9 mouse cellular contexts compared by ENCODE assay signal in the genomic region with DNA sequence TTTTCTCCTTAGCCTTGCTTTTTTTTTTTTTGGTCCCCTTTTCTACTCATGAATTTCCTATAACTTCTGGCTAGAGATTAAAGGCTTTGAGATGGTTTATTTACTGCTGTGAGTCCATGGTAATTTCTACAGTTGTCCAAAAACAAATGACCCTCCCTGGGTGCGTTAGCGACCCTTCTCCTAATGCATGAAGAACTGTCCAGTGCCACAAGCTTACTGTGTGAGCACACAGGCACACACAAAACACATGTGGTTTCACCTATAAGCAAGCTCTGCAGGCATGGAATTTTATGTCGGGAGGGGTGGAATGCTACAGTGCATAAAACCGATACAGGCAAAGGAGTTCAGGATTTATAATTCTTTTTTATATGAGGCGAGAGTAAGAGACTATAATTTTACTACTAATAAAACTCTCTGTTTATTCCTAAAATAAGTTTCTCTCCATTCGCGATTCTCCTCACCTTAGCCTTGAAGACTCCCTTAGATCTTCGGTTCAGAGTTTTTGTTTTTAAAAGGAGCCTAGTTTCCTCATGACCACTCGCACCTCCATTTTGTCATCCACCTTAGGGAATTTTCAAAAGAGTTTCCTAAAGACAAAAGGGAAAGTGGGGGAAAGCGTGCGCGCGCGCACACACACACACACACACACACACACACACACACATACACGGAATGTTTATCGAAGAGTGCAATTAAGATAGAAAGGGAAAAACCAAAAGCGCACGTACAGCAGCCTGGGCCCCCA. TPM values are rescaled to one million over a fixed set of nuclear protein-coding genes. Genes with fewer than 3 reads are reported as not detected.
DNase-seq lines count a peak whose midpoint lies in the region; ATAC-seq lines count a peak whose summit lies in the region.
"Had no signal": no experiment of that assay in that cellular context is flagged by ENCODE, and none has a peak within 500 bp of the region (broad histone marks: within the 10 kb centered on the region; RNA-seq: fewer than 3 reads in every experiment).

No protein-coding gene starts in this region.

- peak overlapping the region; percentile 57 for H3K4me2 ChIP-seq in lung, embryonic 16.5 days (ENCODE audit: low read depth, low read length)
- peak overlapping the region; percentile 38 for H3K4me2 ChIP-seq in forebrain, embryonic 14.5 days (ENCODE audit: low read length)
- H3K4me2 ChIP-seq in stomach, embryonic 14.5 days (replicated peaks; ENCODE audit: low read depth, low read length), result peak overlapping the region; percentile 42

- intact Hi-C loops in left cerebral cortex, postnatal 4 days (cut with DNase I), result no loop called here

- no peaks in the 10 kb centered on the region for H3K36me3 ChIP-seq in lung, embryonic 16.5 days (ENCODE audit: control insufficient read depth, insufficient read depth, low read length)
- H3K36me3 ChIP-seq in forebrain, embryonic 14.5 days (ENCODE audit: control insufficient read depth, insufficient read depth, low read length), result no peaks in the 10 kb centered on the region
- no peaks in the 10 kb centered on the region for H3K36me3 ChIP-seq in stomach, embryonic 14.5 days (ENCODE audit: control insufficient read depth, insufficient read depth, low read length)

- H3K4me3 ChIP-seq in lung, embryonic 16.5 days (ENCODE audit: low read length), result peak overlapping the region; percentile 41
- peak overlapping the region; percentile 17 for H3K4me3 ChIP-seq in forebrain, embryonic 14.5 days (ENCODE audit: low read depth, low read length)
- peak overlapping the region; percentile 25; the same call in 1 of the 2 replicates for H3K4me3 ChIP-seq in stomach, embryonic 14.5 days (ENCODE audit: low read depth, low read length)

- no peak for ATAC-seq in lung, embryonic 16.5 days (ENCODE audit: low read depth)
- ATAC-seq in forebrain, embryonic 14.5 days, result no peak
- ATAC-seq in stomach, embryonic 14.5 days (ENCODE audit: insufficient number of reproducible peaks, insufficient read depth, low FRiP score, low read depth), result no peak
- no peak for ATAC-seq in frontal cortex, adult (ENCODE audit: low TSS enrichment)

- H3K27ac ChIP-seq in lung, embryonic 16.5 days (ENCODE audit: low read length), result no peak overlapping the region
- H3K27ac ChIP-seq in forebrain, embryonic 14.5 days (ENCODE audit: low read depth, low read length), result no peak overlapping the region
- H3K27ac ChIP-seq in stomach, embryonic 14.5 days (ENCODE audit: low read length), result no peak overlapping the region

- DNase-seq in lung, postnatal 36 days, result no peak
- no peak for DNase-seq in forebrain, embryonic 14.5 days (ENCODE audit: low spot score)
- DNase-seq in liver (peak; percentile 1), MN1 (ENCODE audit: low spot score) (no peak)
- DNase-seq in left cerebral cortex, postnatal 4 days, result no peak
- DNase-seq: right cerebral cortex, postnatal 14 days had no signal

- peaks cover 74% of the 10 kb centered on the region for H3K27me3 ChIP-seq in lung, embryonic 16.5 days (ENCODE audit: control insufficient read depth, insufficient read depth, low read depth, low read length)
- H3K27me3 ChIP-seq in forebrain, embryonic 14.5 days (replicated peaks; ENCODE audit: control insufficient read depth, insufficient read depth, low read length), result peaks cover 62% of the 10 kb centered on the region
- H3K27me3 ChIP-seq in stomach, embryonic 14.5 days (ENCODE audit: control insufficient read depth, insufficient read depth, low read length), result peaks cover 63% of the 10 kb centered on the region

- 3% methylated on average over 18 of the region's 18 CpGs for WGBS in lung, embryonic 16.5 days
- WGBS in forebrain, embryonic 14.5 days, result under 1% methylated on average over 18 of the region's 18 CpGs
- 2% methylated on average over 18 of the region's 18 CpGs for WGBS in stomach, embryonic 14.5 days

- peaks cover 5% of the 10 kb centered on the region; the same call in 1 of the 2 replicates for H3K4me1 ChIP-seq in lung, embryonic 16.5 days (replicated peaks; ENCODE audit: control insufficient read depth, insufficient read depth, low read length)
- no peaks in the 10 kb centered on the region for H3K4me1 ChIP-seq in forebrain, embryonic 14.5 days (ENCODE audit: control insufficient read depth, insufficient read depth, low read length)
- H3K4me1 ChIP-seq in stomach, embryonic 14.5 days (ENCODE audit: control insufficient read depth, insufficient read depth, low read length), result 0 out of 2 replicates have a peak, but pooled peaks cover 6% of the 10 kb centered on the region

- no peak overlapping the region for H3K9ac ChIP-seq in lung, embryonic 16.5 days (ENCODE audit: low read length)
- no peak overlapping the region for H3K9ac ChIP-seq in forebrain, embryonic 14.5 days (ENCODE audit: low read length)
- H3K9ac ChIP-seq in stomach, embryonic 14.5 days (replicated peaks; ENCODE audit: low read depth, low read length), result no peak overlapping the region

- H3K9me3 ChIP-seq in lung, embryonic 16.5 days (ENCODE audit: control insufficient read depth, low read length), result no peaks in the 10 kb centered on the region
- no peaks in the 10 kb centered on the region for H3K9me3 ChIP-seq in forebrain, embryonic 14.5 days (replicated peaks; ENCODE audit: control insufficient read depth, low read length)
- no peaks in the 10 kb centered on the region for H3K9me3 ChIP-seq in stomach, embryonic 14.5 days (ENCODE audit: control insufficient read depth, low read depth, low read length)

RNA-seq across cellular contexts. Expression of gene Alx3, which starts 12.5 kb away (rescaled TPM):
- 0.28 TPM in 1 of 2 replicates, not detected in the other for polyA plus RNA-seq in lung, embryonic 16.5 days (2015; fragmentation: Nextera tagmentation; extraction: Ambion mirVana)
- 2.4 and 2.6 TPM in 2 replicates for polyA plus RNA-seq in forebrain, embryonic 14.5 days (2014; fragmentation: Nextera tagmentation; extraction: Ambion mirVana)
- polyA plus RNA-seq in stomach, embryonic 14.5 days (2014; fragmentation: Nextera tagmentation; extraction: Ambion mirVana), result not detected in 2 replicates
- 1 to 10 TPM; 1.7 to 1.9 TPM for total RNA-seq in left cerebral cortex, postnatal 4 days (2021)

RNA-seq across cellular contexts. Expression of gene Ubl4b, which starts 27.4 kb away (rescaled TPM):
- polyA plus RNA-seq in lung, embryonic 16.5 days (2015; fragmentation: Nextera tagmentation; extraction: Ambion mirVana), result not detected in 2 replicates
- polyA plus RNA-seq in forebrain, embryonic 14.5 days (2014; fragmentation: Nextera tagmentation; extraction: Ambion mirVana), result not detected in 2 replicates
- not detected in 2 replicates for polyA plus RNA-seq in stomach, embryonic 14.5 days (2014; fragmentation: Nextera tagmentation; extraction: Ambion mirVana)
- under 1 TPM in 1 of 2 experiments, not detected in 1; 0.58 TPM for total RNA-seq in left cerebral cortex, postnatal 4 days (2021)

RNA-seq across cellular contexts. Expression of gene Gm10961, which starts 48.8 kb away (rescaled TPM):
- not detected in 2 replicates for polyA plus RNA-seq in lung, embryonic 16.5 days (2015; fragmentation: Nextera tagmentation; extraction: Ambion mirVana)
- not detected in 2 replicates for polyA plus RNA-seq in forebrain, embryonic 14.5 days (2014; fragmentation: Nextera tagmentation; extraction: Ambion mirVana)
- not detected in 2 replicates for polyA plus RNA-seq in stomach, embryonic 14.5 days (2014; fragmentation: Nextera tagmentation; extraction: Ambion mirVana)
- total RNA-seq in left cerebral cortex, postnatal 4 days (2021), result not detected

RNA-seq across cellular contexts. Expression of gene Strip1, which starts 49.2 kb away (rescaled TPM):
- 38.0 and 39.9 TPM in 2 replicates for polyA plus RNA-seq in lung, embryonic 16.5 days (2015; fragmentation: Nextera tagmentation; extraction: Ambion mirVana)
- polyA plus RNA-seq in forebrain, embryonic 14.5 days (2014; fragmentation: Nextera tagmentation; extraction: Ambion mirVana), result 134 and 141 TPM in 2 replicates
- 50.2 TPM in 2 replicates for polyA plus RNA-seq in stomach, embryonic 14.5 days (2014; fragmentation: Nextera tagmentation; extraction: Ambion mirVana)
- 100 to 1,000 TPM; 114 to 120 TPM for total RNA-seq in left cerebral cortex, postnatal 4 days (2021)
